Mouse (Mus musculus): ENCODE measurements at regions not wholly inside any gene's neighbourhood (a gene's known extent, or its start where the extent isn't known, plus 50 kb on each side); places are given as distances from the start of the nearest gene placed in this dataset.

GRCm38 (mm10) chr3:105130228-105130627 lies 63.6 kb downstream of the 4930564D02Rik start:
- no peak for DNase-seq (ENCODE audit: low spot score)

- no peak for DNase-seq (ENCODE audit: low spot score)
Measured at GRCm38 (mm10) chr3:105131053-105131452, 64.4 kb downstream of the 4930564D02Rik start.

- no peak for DNase-seq (ENCODE audit: low spot score)
Measured at GRCm38 (mm10) chr3:105133011-105133410, 66.4 kb downstream of the 4930564D02Rik start.

- no peak for DNase-seq (ENCODE audit: low spot score)
Measured at GRCm38 (mm10) chr3:105141170-105141971, 74.7 kb downstream of the 4930564D02Rik start.

- no peak for DNase-seq (ENCODE audit: low spot score)
Measured at GRCm38 (mm10) chr3:105142631-105143030, 76.0 kb downstream of the 4930564D02Rik start.

GRCm38 (mm10) chr3:105151475-105152157 lies 85.0 kb downstream of the 4930564D02Rik start:
- no peak for DNase-seq (ENCODE audit: low spot score)

GRCm38 (mm10) chr3:105152158-105152541 lies 85.5 kb downstream of the 4930564D02Rik start:
- no peak for DNase-seq (ENCODE audit: low spot score)

GRCm38 (mm10) chr3:105158376-105158775 lies 91.7 kb downstream of the 4930564D02Rik start:
- DNase-seq (ENCODE audit: low spot score) = no peak

- peak; percentile 20 for DNase-seq (ENCODE audit: low spot score)
Measured at GRCm38 (mm10) chr3:105165355-105165754, 98.7 kb downstream of the 4930564D02Rik start.

- DNase-seq (ENCODE audit: low spot score) = no peak
Measured at GRCm38 (mm10) chr3:105169117-105169516, 102.5 kb downstream of the 4930564D02Rik start.

- DNase-seq (ENCODE audit: low spot score) = no peak
Measured at GRCm38 (mm10) chr3:105171527-105171926, 104.9 kb downstream of the 4930564D02Rik start.

- no peak for DNase-seq (ENCODE audit: low spot score)
Measured at GRCm38 (mm10) chr3:105172054-105172453, 105.4 kb downstream of the 4930564D02Rik start.

GRCm38 (mm10) chr3:105191303-105191702 lies 124.7 kb downstream of the 4930564D02Rik start:
- no peak for DNase-seq (ENCODE audit: low spot score)

- no peak for DNase-seq (ENCODE audit: low spot score)
Measured at GRCm38 (mm10) chr3:105191830-105192229, 125.2 kb downstream of the 4930564D02Rik start.

- DNase-seq (ENCODE audit: low spot score) = no peak
Measured at GRCm38 (mm10) chr3:105200735-105201134, 134.1 kb downstream of the 4930564D02Rik start.

- no peak for DNase-seq (ENCODE audit: low spot score)
Measured at GRCm38 (mm10) chr3:105209164-105209563, 142.5 kb downstream of the 4930564D02Rik start.

GRCm38 (mm10) chr3:105211023-105211422 lies 144.4 kb downstream of the 4930564D02Rik start:
- no peak for DNase-seq (ENCODE audit: low spot score)

- no peak for DNase-seq (ENCODE audit: low spot score)
Measured at GRCm38 (mm10) chr3:105211726-105212125, 145.1 kb downstream of the 4930564D02Rik start.

- DNase-seq (ENCODE audit: low spot score) = no peak
Measured at GRCm38 (mm10) chr3:105214867-105215266, 148.2 kb downstream of the 4930564D02Rik start.

- no peak for DNase-seq (ENCODE audit: low spot score)
Measured at GRCm38 (mm10) chr3:105215729-105216128, 149.1 kb downstream of the 4930564D02Rik start.

- no peak for DNase-seq (ENCODE audit: low spot score)
Measured at GRCm38 (mm10) chr3:105219630-105220029, 153.0 kb downstream of the 4930564D02Rik start.

GRCm38 (mm10) chr3:105220641-105221040 lies 154.0 kb downstream of the 4930564D02Rik start:
- DNase-seq (ENCODE audit: low spot score) = no peak

GRCm38 (mm10) chr3:105222925-105223324 lies 156.3 kb downstream of the 4930564D02Rik start:
- no peak for DNase-seq (ENCODE audit: low spot score)

Data from MN1 (cell line).